Mouse (Mus musculus): ENCODE data around the gene Ssbp2.

- TF ChIP-seq CTCF (IDR thresholded peaks at IDR 0.05; ENCODE audit: control insufficient read depth, insufficient read depth, insufficient replicate concordance, low read depth, low read length): no peak
- TF ChIP-seq POLR2A (IDR thresholded peaks at IDR 0.05; ENCODE audit: control insufficient read depth, low read depth, low read length): no peak
Observed at GRCm38 (mm10) chr13:91725130-91725529, 265.0 kb downstream of the Ssbp2 start.

All from testis, adult 2 months (tissue).